Mouse (Mus musculus) erythroblast, embryonic 14.5 days (primary cell): ENCODE data around the gene Atp2b2.

Source experiments
- GATA1 ChIP-seq: IDR thresholded peaks from 2 replicates; pipeline ENCODE4 v1.6.1; 2012; ENCODE audit warnings: low read length, inconsistent platforms, mixed read lengths
- TAL1 ChIP-seq: IDR thresholded peaks from 3 replicates; pipeline ENCODE4 v1.6.1; 2012; ENCODE audit warnings: low read length, inconsistent platforms, mixed read lengths

DNA sequence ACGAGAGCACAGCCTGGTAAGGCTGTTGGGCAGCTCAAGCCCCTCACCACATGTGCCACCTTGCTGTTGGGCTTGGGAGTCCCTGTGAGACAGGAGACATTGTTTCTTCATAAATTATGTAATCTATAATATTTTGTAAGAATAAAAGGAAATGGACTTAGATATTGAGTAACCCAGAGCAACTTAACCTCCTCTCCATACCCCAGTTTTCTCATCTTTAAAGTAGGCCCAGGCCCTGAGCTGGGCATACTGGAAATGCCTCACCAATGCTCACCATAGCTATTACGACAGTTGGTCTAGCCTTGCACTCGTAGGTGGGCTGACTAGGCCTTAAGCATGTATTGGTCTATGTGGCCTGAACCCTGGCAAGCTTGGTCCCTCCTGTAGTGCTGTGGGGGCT is 225.7 kb downstream of the Atp2b2 start:
- TF ChIP-seq GATA1 (no peak), TAL1 (no peak)
